Mouse (Mus musculus) kidney, adult 2 months (tissue): Measurements from ENCODE around the gene Slc41a2.

Experiments
- CTCF ChIP-seq: fragments of 200-500 bp; conservative IDR thresholded peaks from 2 replicates; pipeline ENCODE4 v1.5.1; 2011; ENCODE audit warnings: low read depth, mild to moderate bottlenecking, control low read depth, low read length, moderate library complexity, mixed read lengths; ENCODE audit not compliant: insufficient read depth, insufficient read length
- POLR2A ChIP-seq: fragments of 200-500 bp; IDR thresholded peaks from one replicate; pipeline ENCODE4 v1.6.1; 2011; ENCODE audit warnings: low read depth, low read length, control low read depth

GRCm38 (mm10) chr10:83385330-83385910, 47.7 kb upstream of the Slc41a2 start:
- TF ChIP-seq CTCF (no peak), POLR2A (no peak)
